Mouse (Mus musculus) brain, embryonic 14.5 days (tissue): ENCODE data around the gene Nfs1.

Source experiments
- CTCF ChIP-seq: fragments of 200-500 bp; IDR thresholded peaks from 2 replicates; pipeline ENCODE4 v1.5.1; 2012; ENCODE audit warnings: inconsistent platforms, mild to moderate bottlenecking, moderate library complexity, borderline replicate concordance; ENCODE audit not compliant: insufficient read depth, insufficient read length; ENCODE audit errors: extremely low read depth
- POLR2A ChIP-seq: fragments of 200-500 bp; IDR thresholded peaks from 2 replicates; pipeline ENCODE4 v1.6.1; 2012; ENCODE audit warnings: mild to moderate bottlenecking, inconsistent platforms, borderline replicate concordance; ENCODE audit not compliant: poor library complexity, insufficient read depth, insufficient read length, severe bottlenecking; ENCODE audit errors: extremely low read depth

GRCm38 (mm10) chr2:156192068-156192467 is 48.1 kb upstream of the Nfs1 start:
- TF ChIP-seq POLR2A (no peak), CTCF (no peak)
